Mouse (Mus musculus) kidney, postnatal 14 days (tissue): Measurements from ENCODE around the gene Lypd4.
"Not testable (repeated sequence)": the region's sequence is repeated elsewhere in the genome, so short reads cannot be mapped to it uniquely, and the experiment has no call there.

Experiments
- DNase-seq: peaks from one replicate; pipeline ENCODE4 v3.0.0; 2022; ENCODE audit warnings: mixed read lengths

The Lypd4 gene

GRCm38 (mm10) chr7:24869532-24870165 is at the start of gene Lypd4, which contains the start of gene Dmrtc2:
Gene Lypd4 (minus strand): TSS chr7:24869941.
Gene Dmrtc2 (plus strand): TSS chr7:24870057.
- no peak for DNase-seq

GRCm38 (mm10) chr7:24918763-24919323 is 49.1 kb upstream of the Lypd4 start:
- DNase-seq: no peak

GRCm38 (mm10) chr7:24912480-24912879 is 42.7 kb upstream of the Lypd4 start:
- DNase-seq: no peak

GRCm38 (mm10) chr7:24907211-24907748 is 37.5 kb upstream of the Lypd4 start:
- no peak for DNase-seq

GRCm38 (mm10) chr7:24906551-24906950 is 36.8 kb upstream of the Lypd4 start:
- no peak for DNase-seq

- DNase-seq: peak; percentile 76
Measured at GRCm38 (mm10) chr7:24904936-24905335, 35.2 kb upstream of the Lypd4 start.

GRCm38 (mm10) chr7:24904070-24904483 is 34.3 kb upstream of the Lypd4 start:
- peak; percentile 99 for DNase-seq

GRCm38 (mm10) chr7:24903444-24903825 is 33.7 kb upstream of the Lypd4 start:
- no peak for DNase-seq

GRCm38 (mm10) chr7:24902630-24903443 is 33.1 kb upstream of the Lypd4 start, which contains the start of gene Arhgef1:
Gene Arhgef1 (plus strand): TSS chr7:24902912.
- DNase-seq: peak; percentile 83

GRCm38 (mm10) chr7:24902264-24902629 is 32.5 kb upstream of the Lypd4 start:
- DNase-seq: no peak

GRCm38 (mm10) chr7:24901842-24902241 is 32.1 kb upstream of the Lypd4 start:
- DNase-seq: no peak

GRCm38 (mm10) chr7:24901114-24901513 is 31.4 kb upstream of the Lypd4 start:
- no peak for DNase-seq

- no peak for DNase-seq
Measured at GRCm38 (mm10) chr7:24897959-24898358, 28.2 kb upstream of the Lypd4 start.

GRCm38 (mm10) chr7:24897224-24897623 is 27.5 kb upstream of the Lypd4 start, which contains the start of gene Cd79a:
Gene Cd79a (plus strand): TSS chr7:24897381.
- no peak for DNase-seq

- DNase-seq: no peak
Measured at GRCm38 (mm10) chr7:24896269-24896668, 26.5 kb upstream of the Lypd4 start.

- DNase-seq: not testable (repeated sequence)
Measured at GRCm38 (mm10) chr7:24895749-24896148, 26.0 kb upstream of the Lypd4 start.

GRCm38 (mm10) chr7:24892125-24892583 is 22.4 kb upstream of the Lypd4 start:
- no peak for DNase-seq

- DNase-seq: no peak
Measured at GRCm38 (mm10) chr7:24891241-24892124, 21.7 kb upstream of the Lypd4 start.

GRCm38 (mm10) chr7:24890281-24891216 is 20.8 kb upstream of the Lypd4 start:
- DNase-seq: peak; percentile 78

GRCm38 (mm10) chr7:24889431-24890220 is 19.9 kb upstream of the Lypd4 start:
- DNase-seq: peak; percentile 83
